Comparison of ENCODE assay signal across 8 mouse cellular contexts in genomic region chrX:151168438-151169131, GRCm38 (mm10). TPM values are rescaled to one million over a fixed set of nuclear protein-coding genes. Genes with fewer than 3 reads are reported as not detected.
A peak's percentile ranks its signal among the peaks of the same experiment; 100 is the strongest.
DNase-seq lines count a peak whose midpoint lies in the region; ATAC-seq and TF ChIP-seq lines count a peak whose summit lies in the region.

No protein-coding gene starts in this region.

- H3K4me2 ChIP-seq in hindbrain, embryonic 11.5 days (replicated peaks; ENCODE audit: low read depth, low read length), result peak overlapping the region; percentile 52
- H3K4me2 ChIP-seq in lung, postnatal 0 days (replicated peaks; ENCODE audit: low read depth, low read length), result peak overlapping the region; percentile 65

- no peaks in the 10 kb centered on the region for H3K27me3 ChIP-seq in ES-Bruce4 (ENCODE audit: control insufficient read depth, insufficient read depth, low read length, poor library complexity, severe bottlenecking)
- H3K27me3 ChIP-seq in cerebellum, adult 2 months (ENCODE audit: control insufficient read depth, insufficient read depth, low read length), result no peaks in the 10 kb centered on the region
- no peaks in the 10 kb centered on the region for H3K27me3 ChIP-seq in hindbrain, embryonic 11.5 days (ENCODE audit: control insufficient read depth, insufficient read depth, low read length)
- no peaks in the 10 kb centered on the region for H3K27me3 ChIP-seq in lung, postnatal 0 days (replicated peaks; ENCODE audit: insufficient read depth, low read length)

- peak overlapping the region; percentile 75 for H3K4me3 ChIP-seq in ES-Bruce4 (ENCODE audit: low read depth, low read length)
- peak overlapping the region; percentile 63 for H3K4me3 ChIP-seq in cerebellum, adult 2 months (replicated peaks; ENCODE audit: insufficient read depth, low read depth, low read length)
- peak overlapping the region; percentile 41 for H3K4me3 ChIP-seq in hindbrain, embryonic 11.5 days (ENCODE audit: low read depth, low read length)
- H3K4me3 ChIP-seq in lung, postnatal 0 days (ENCODE audit: low read depth, low read length), result peak overlapping the region; percentile 41; the same call in 1 of the 2 replicates

- H3K9me3 ChIP-seq in ES-Bruce4 (replicated peaks; ENCODE audit: control insufficient read depth, insufficient read depth, low read length, poor library complexity, severe bottlenecking), result no peaks in the 10 kb centered on the region
- H3K9me3 ChIP-seq in hindbrain, embryonic 11.5 days (ENCODE audit: control insufficient read depth, low read length), result no peaks in the 10 kb centered on the region
- no peaks in the 10 kb centered on the region for H3K9me3 ChIP-seq in lung, postnatal 0 days (ENCODE audit: low read length)

- no peaks in the 10 kb centered on the region for H3K36me3 ChIP-seq in ES-Bruce4 (ENCODE audit: control insufficient read depth, insufficient read depth, low read length, poor library complexity, severe bottlenecking)
- H3K36me3 ChIP-seq in hindbrain, embryonic 11.5 days (ENCODE audit: control insufficient read depth, insufficient read depth, low read length), result no peaks in the 10 kb centered on the region
- H3K36me3 ChIP-seq in lung, postnatal 0 days (ENCODE audit: insufficient read depth, low read length), result no peaks in the 10 kb centered on the region

- ATAC-seq in hindbrain, embryonic 11.5 days (ENCODE audit: low FRiP score), result peak; percentile 82
- peak; percentile 79 for ATAC-seq in lung, postnatal 0 days

- no peak for TF ChIP-seq EP300 in ES-Bruce4 (IDR thresholded peaks at IDR 0.05; ENCODE audit: insufficient read depth, low read depth, low read length)
- TF ChIP-seq EP300 in lung, postnatal 0 days (IDR thresholded peaks at IDR 0.05), result no peak

- WGBS in cerebellum, adult 2 months, result 6% methylated on average over 24 of the region's 25 CpGs
- WGBS in hindbrain, embryonic 11.5 days, result 15% methylated on average over 21 of the region's 25 CpGs
- WGBS in lung, postnatal 0 days, result 9% methylated on average over 19 of the region's 25 CpGs

- peak overlapping the region; percentile 68 for H3K9ac ChIP-seq in ES-Bruce4 (ENCODE audit: low read depth, poor library complexity, severe bottlenecking)
- peak overlapping the region; percentile 45; the same call in 1 of the 2 replicates for H3K9ac ChIP-seq in hindbrain, embryonic 11.5 days (ENCODE audit: low read depth, low read length)
- no peak overlapping the region for H3K9ac ChIP-seq in lung, postnatal 0 days (replicated peaks; ENCODE audit: low read depth)

- TF ChIP-seq CTCF in ES-Bruce4 (IDR thresholded peaks at IDR 0.05; ENCODE audit: low read depth, low read length), result no peak
- TF ChIP-seq CTCF in cerebellum, adult 2 months (IDR thresholded peaks at IDR 0.05; ENCODE audit: borderline replicate concordance, insufficient read depth, low read depth, low read length), result no peak
- no peak for TF ChIP-seq CTCF in lung, postnatal 0 days (IDR thresholded peaks at IDR 0.05)

- DNase-seq in cerebellum, adult 2 months, result peak; percentile 67 to 70
- peak; percentile 76 for DNase-seq in forelimb bud, embryonic 11.5 days (ENCODE audit: low read depth, low spot score)
- peak; percentile 82 for DNase-seq in hindbrain, embryonic 11.5 days (ENCODE audit: low spot score)
- peak; percentile 47 to 65 for DNase-seq in layer of hippocampus, postnatal 10 days (ENCODE audit: low spot score in 2 of 2)
- peak; percentile 48 for DNase-seq in lung, postnatal 0 days (ENCODE audit: low spot score)
- DNase-seq in right cerebral cortex, postnatal 10 days (ENCODE audit: low spot score in 2 of 2), result peak; percentile 76 to 78
- no peak for DNase-seq in c-Kit-positive CD71-positive TER-119-positive erythroid progenitor cells, embryonic 14.5 days (ENCODE audit: low spot score)

- peak overlapping the region; percentile 15; the same call in 1 of the 2 replicates for H3K27ac ChIP-seq in ES-Bruce4 (ENCODE audit: insufficient read depth, low read length)
- H3K27ac ChIP-seq in cerebellum, adult 2 months (ENCODE audit: insufficient read depth, low read length), result peak overlapping the region; percentile 19; the same call in 1 of the 2 replicates
- peak overlapping the region; percentile 73 for H3K27ac ChIP-seq in hindbrain, embryonic 11.5 days (ENCODE audit: low read depth, low read length)
- no peak overlapping the region for H3K27ac ChIP-seq in lung, postnatal 0 days (ENCODE audit: low read length)

- no peaks in the 10 kb centered on the region for H3K4me1 ChIP-seq in ES-Bruce4 (ENCODE audit: control insufficient read depth, insufficient read depth, low read length)
- no peaks in the 10 kb centered on the region for H3K4me1 ChIP-seq in cerebellum, adult 2 months (ENCODE audit: control insufficient read depth, insufficient read depth, low read length)
- H3K4me1 ChIP-seq in hindbrain, embryonic 11.5 days (replicated peaks; ENCODE audit: control insufficient read depth, insufficient read depth, low read length), result no peaks in the 10 kb centered on the region
- no peaks in the 10 kb centered on the region for H3K4me1 ChIP-seq in lung, postnatal 0 days (ENCODE audit: insufficient read depth, low read depth, low read length)

- no peak for TF ChIP-seq POLR2A in ES-Bruce4 (IDR thresholded peaks at IDR 0.05; ENCODE audit: insufficient read depth, low read length)
- no peak for TF ChIP-seq POLR2A in cerebellum, adult 2 months (IDR thresholded peaks at IDR 0.05; ENCODE audit: borderline replicate concordance, insufficient read depth, low read length)

RNA-seq across cellular contexts. Expression of gene Wnk3, which starts 29.3 kb away (rescaled TPM):
- 26.0 and 28.4 TPM in 2 replicates for polyA plus RNA-seq in ES-Bruce4 (2011; ENCODE audit: insufficient read depth, insufficient read length, low read depth, missing spikeins)
- polyA plus RNA-seq in cerebellum, adult 2 months (2012; rRNA removed), result 8.2 and 9.0 TPM in 2 replicates
- 11.6 and 20.5 TPM in 2 replicates for polyA plus RNA-seq in hindbrain, embryonic 11.5 days (2014; fragmentation: Nextera tagmentation; extraction: Ambion mirVana)
- total RNA-seq in layer of hippocampus, postnatal 10 days (2021), result 10 to 100 TPM; 34.8 to 35.2 TPM
- 0.08 and 0.18 TPM in 2 replicates for polyA plus RNA-seq in lung, postnatal 0 days (2015; fragmentation: Nextera tagmentation; extraction: Ambion mirVana)
